Mouse (Mus musculus) left cerebral cortex, adult 6 months (tissue): Measurements from ENCODE around the gene Klrc1. TPM values are rescaled to one million over a fixed set of nuclear protein-coding genes. Genes with fewer than 3 reads are reported as not detected.

Experiments used
- long read RNA-seq, 2 experiments: library from polyadenylated mRNA; unstranded; transcript quantifications; one replicate each; pipeline ENCODE4 v2.0.0; 2019 to 2020
- polyA plus RNA-seq: library from polyadenylated mRNA; unstranded; fragments of <200 nt; fragmentation: Nextera tagmentation; gene quantifications from 2 replicates; pipeline ENCODE4 v1.2.3, GENCODE M21; 2021

Klrc1 gene
- not detected in 2 replicates for polyA plus RNA-seq
- long read RNA-seq, experiment 1, result 0 reads
- long read RNA-seq, experiment 2, result 0 reads

GRCm38 (mm10) chr6:129678873-129679272 is at the start of gene Klrc1:
Klrc1 (minus strand) TSS chr6:129678973.

GRCm38 (mm10) chr6:129717032-129717431 is 38.3 kb upstream of the Klrc1 start, which contains the start of gene Klri1:
Klri1 (minus strand) TSS chr6:129717132.

GRCm38 (mm10) chr6:129660589-129660988 is 18.2 kb downstream of the Klrc1 start, which contains the start of gene Klrc2:
Klrc2 (minus strand) TSS chr6:129660689.

GRCm38 (mm10) chr6:129643237-129643636 is 35.5 kb downstream of the Klrc1 start, which contains the start of gene Klrc3:
Klrc3 (minus strand) TSS chr6:129643337.

GRCm38 (mm10) chr6:129623735-129624134 is 55.0 kb downstream of the Klrc1 start, which contains the start of gene Klrk1:
Klrk1 (minus strand) TSS chr6:129623864.

Other genes starting within 250 kb of the Klrc1 start
- gene Clec1a, start 227.0 kb downstream of the Klrc1 start, polyA plus RNA-seq, result 0.31 and 0.74 TPM in 2 replicates
- 0.11 TPM in 1 of 2 replicates, not detected in the other for gene Olr1, start 171.8 kb downstream of the Klrc1 start, polyA plus RNA-seq
- gene Tmem52b, start 166.4 kb downstream of the Klrc1 start, polyA plus RNA-seq, result not detected in 2 replicates
- 700 and 953 TPM in 2 replicates for gene Gabarapl1, start 145.8 kb downstream of the Klrc1 start, polyA plus RNA-seq
- gene Klre1, start 101.1 kb downstream of the Klrc1 start, polyA plus RNA-seq, result not detected in 2 replicates
- gene Klrd1, start 87.2 kb downstream of the Klrc1 start, polyA plus RNA-seq, result not detected in 2 replicates
- gene Klrk1, start 55.1 kb downstream of the Klrc1 start, polyA plus RNA-seq, result not detected in 2 replicates
- gene Klrc3, start 35.6 kb downstream of the Klrc1 start, polyA plus RNA-seq, result not detected in 2 replicates
- gene Klrc2, start 18.3 kb downstream of the Klrc1 start, polyA plus RNA-seq, result not detected in 2 replicates
- not detected in 2 replicates for gene Klri1, start 38.2 kb upstream of the Klrc1 start, polyA plus RNA-seq
- gene Klri2, start 61.5 kb upstream of the Klrc1 start, polyA plus RNA-seq, result 0.03 and 0.10 TPM in 2 replicates
- gene Gm156, start 105.3 kb upstream of the Klrc1 start, polyA plus RNA-seq, result not detected in 2 replicates
- not detected in 2 replicates for gene Gm17631, start 183.7 kb upstream of the Klrc1 start, polyA plus RNA-seq
- not detected in 2 replicates for gene Klra17, start 197.7 kb upstream of the Klrc1 start, polyA plus RNA-seq
- not detected in 2 replicates for gene Klra5, start 238.7 kb upstream of the Klrc1 start, polyA plus RNA-seq